Mouse (Mus musculus) midbrain, embryonic 10.5 days (tissue): Measurements from ENCODE around the gene Cryzl2. TPM values are rescaled to one million over a fixed set of nuclear protein-coding genes. Genes with fewer than 3 reads are reported as not detected.

ENCODE experiments used
- DNase-seq: peaks from one replicate; pipeline ENCODE4 v3.0.0-alpha.2; 2017; ENCODE audit warnings: low spot score
- H3K27ac ChIP-seq: fragments of 300-500 bp; sonication (generic); replicated peaks from 2 replicates; pipeline ENCODE4 v1.5.1; 2016; ENCODE audit warnings: mild to moderate bottlenecking
- H3K27me3 ChIP-seq: fragments of 300-500 bp; sonication (generic); 2 replicates; pipeline ENCODE4 v1.6.1; 2016; ENCODE audit warnings: low read depth, mild to moderate bottlenecking; ENCODE audit not compliant: poor library complexity, severe bottlenecking
- H3K36me3 ChIP-seq: fragments of 300-500 bp; sonication (generic); 2 replicates; pipeline ENCODE4 v1.6.1; 2016; ENCODE audit warnings: mild to moderate bottlenecking, moderate library complexity
- H3K4me1 ChIP-seq: fragments of 300-500 bp; sonication (generic); 2 replicates; pipeline ENCODE4 v1.6.1; 2016
- H3K4me3 ChIP-seq: fragments of 300-500 bp; sonication (generic); 2 replicates; pipeline ENCODE4 v1.5.1; 2016; ENCODE audit warnings: mild to moderate bottlenecking, moderate library complexity
- H3K9me3 ChIP-seq: fragments of 300-500 bp; sonication (generic); replicated peaks from 2 replicates; pipeline ENCODE4 v1.6.1; 2016; ENCODE audit warnings: mild to moderate bottlenecking
- WGBS: fragments of 180-500 bp; shearing (Covaris S2); methylation state at CpG from one replicate; pipeline ENCODE4 v1.1.7; 2016; 5-methylcytosine and 5-hydroxymethylcytosine counted together
- polyA plus RNA-seq: library from polyadenylated mRNA; unstranded; fragments of >200 nt; fragmentation: Nextera tagmentation; extraction: Ambion mirVana; gene quantifications from 2 replicates; pipeline ENCODE4 v1.2.1, GENCODE M21; 2016

Cryzl2 gene
- polyA plus RNA-seq, 1 experiment from 2014 or later, result 6.4 TPM

- H3K27me3 ChIP-seq, result no peaks in the 10 kb centered on the region
- H3K27ac ChIP-seq, result no peak overlapping the region; the same call in 1 of the 2 replicates
- H3K9me3 ChIP-seq, result no peaks in the 10 kb centered on the region
- no peaks in the 10 kb centered on the region for H3K36me3 ChIP-seq
- no peak for DNase-seq
- H3K4me3 ChIP-seq, result no peak overlapping the region
- no peaks in the 10 kb centered on the region for H3K4me1 ChIP-seq
- 91% methylated on average over 16 of the region's 16 CpGs for WGBS
These were observed 67.4 kb downstream of the Cryzl2 start for GRCm38 (mm10) chr1:157525692-157526354.

DNA sequence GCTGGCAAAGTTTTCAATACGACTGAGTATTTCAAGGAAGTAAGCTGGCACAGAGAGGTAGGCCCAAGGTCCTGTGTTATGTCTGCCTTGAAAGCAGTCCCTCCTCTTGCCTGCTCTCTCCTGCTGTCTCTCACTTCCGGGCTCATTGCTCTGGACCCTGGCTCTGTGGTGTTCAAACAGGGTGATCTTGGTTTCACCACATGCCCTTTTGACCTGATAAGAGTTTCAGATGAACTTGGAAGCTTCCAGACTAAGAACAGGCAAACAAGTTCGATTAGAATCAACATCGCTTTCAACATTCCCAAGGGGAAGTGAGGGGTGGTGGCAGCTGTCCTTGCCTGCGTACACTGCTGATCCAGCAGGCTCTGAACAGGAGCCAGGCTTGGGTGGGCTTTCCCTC lies 68.2 kb downstream of the Cryzl2 start:
- Histone ChIP-seq H3K27ac (no peak overlapping the region), H3K36me3 (no peaks in the 10 kb centered on the region), H3K4me3 (no peak overlapping the region), H3K9me3 (no peaks in the 10 kb centered on the region), H3K4me1 (no peaks in the 10 kb centered on the region), H3K27me3 (no peaks in the 10 kb centered on the region)
- no peak for DNase-seq
- WGBS, result 80% methylated on average over 5 of the region's 5 CpGs

DNA sequence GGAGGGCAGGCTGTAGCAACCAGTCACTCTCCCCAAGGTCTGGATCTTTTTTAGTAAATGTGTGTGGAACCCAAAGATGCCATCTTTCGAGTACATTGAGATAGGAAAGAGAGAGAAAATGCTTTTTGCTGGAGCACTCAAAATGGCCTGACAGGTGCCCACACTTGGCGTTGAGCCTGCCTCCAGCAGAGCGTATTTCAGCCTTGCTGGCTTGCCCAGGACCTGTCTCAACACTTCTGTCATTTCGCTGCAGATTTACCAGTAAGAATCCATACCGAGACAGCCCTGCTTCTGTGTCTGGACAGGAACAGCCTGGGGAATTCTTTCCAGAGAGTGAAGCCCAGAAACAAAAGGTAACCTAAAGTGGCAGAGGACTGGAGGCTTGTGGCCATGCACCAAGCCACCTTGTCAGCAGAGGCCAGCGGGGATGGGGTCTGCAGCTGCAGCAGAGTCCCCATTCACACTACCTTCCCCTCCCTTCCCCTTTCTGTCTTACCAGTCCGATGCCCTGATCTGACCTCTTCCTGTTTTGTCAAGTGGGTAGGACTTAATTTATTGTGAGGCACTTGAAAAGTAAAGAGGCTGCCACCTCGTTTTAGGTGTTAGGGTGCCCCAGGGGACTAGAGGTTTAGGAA lies 74.6 kb downstream of the Cryzl2 start:
- DNase-seq, result no peak
- no peak overlapping the region for H3K27ac ChIP-seq
- H3K36me3 ChIP-seq, result no peaks in the 10 kb centered on the region
- H3K9me3 ChIP-seq, result no peaks in the 10 kb centered on the region
- 60% methylated on average over 8 of the region's 8 CpGs for WGBS
- peaks cover under 1% of the 10 kb centered on the region; the same call in 1 of the 2 replicates for H3K27me3 ChIP-seq
- peaks cover 10% of the 10 kb centered on the region for H3K4me1 ChIP-seq
- no peak overlapping the region for H3K4me3 ChIP-seq

DNA sequence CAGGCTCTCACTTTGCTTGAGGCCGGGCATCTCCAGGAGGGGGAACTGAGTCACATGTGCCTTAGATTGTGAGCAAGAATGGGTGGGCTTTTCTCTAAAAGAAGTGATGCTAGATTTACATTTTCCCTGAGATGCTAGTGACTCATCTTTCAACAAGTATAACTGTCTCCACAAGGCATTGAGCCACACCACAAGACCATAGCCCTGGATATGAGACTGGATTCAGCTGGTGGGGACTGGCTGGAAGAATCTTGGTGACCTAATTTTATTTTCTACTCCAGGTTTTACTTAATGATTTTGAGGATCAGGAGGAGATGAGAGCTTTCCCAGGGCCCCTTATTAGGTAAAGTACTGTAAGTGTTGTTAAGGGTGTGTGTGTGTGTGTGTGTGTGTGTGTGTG lies 77.2 kb downstream of the Cryzl2 start:
- WGBS, result 86% methylated on average over 1 of the region's 1 CpGs
- H3K36me3 ChIP-seq, result no peaks in the 10 kb centered on the region

DNA sequence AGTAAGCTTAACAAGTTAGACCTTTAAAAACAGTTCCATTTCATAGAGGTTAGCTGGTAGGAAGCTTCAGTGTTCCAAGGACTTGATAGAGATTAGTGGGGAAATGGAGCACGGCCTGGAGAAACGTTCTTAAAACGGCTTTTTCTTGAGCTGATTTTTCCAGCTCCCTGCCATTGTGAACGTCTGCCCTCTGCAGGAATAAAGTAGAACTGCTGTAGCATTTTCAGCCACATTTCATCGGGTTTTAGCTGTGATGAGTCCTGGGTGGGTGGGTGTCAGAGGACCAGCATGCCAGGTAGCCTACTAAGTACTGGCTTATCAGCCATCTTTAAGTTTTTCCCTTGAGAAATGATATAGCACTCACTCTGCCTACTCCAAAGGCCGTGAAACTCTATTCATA lies 78.1 kb downstream of the Cryzl2 start:
- WGBS, result 15% methylated on average over 6 of the region's 6 CpGs
- peaks cover 3% of the 10 kb centered on the region; the same call in 1 of the 2 replicates for H3K27me3 ChIP-seq
- H3K27ac ChIP-seq, result 0 out of 2 replicates have a peak overlapping the region, but pooled peaks have one; percentile 42
- peaks cover 10% of the 10 kb centered on the region for H3K4me1 ChIP-seq
- no peaks in the 10 kb centered on the region for H3K36me3 ChIP-seq
- H3K4me3 ChIP-seq, result no peak overlapping the region
- peak; percentile 60 for DNase-seq
- no peaks in the 10 kb centered on the region for H3K9me3 ChIP-seq

More for the DNA sequence above, 77.2 kb downstream of the Cryzl2 start:
- H3K4me3 ChIP-seq, result no peak overlapping the region
- H3K27me3 ChIP-seq, result peaks cover 3% of the 10 kb centered on the region; the same call in 1 of the 2 replicates
- peaks cover 10% of the 10 kb centered on the region for H3K4me1 ChIP-seq
- H3K9me3 ChIP-seq, result no peaks in the 10 kb centered on the region
- DNase-seq, result no peak
- no peak overlapping the region for H3K27ac ChIP-seq

DNA sequence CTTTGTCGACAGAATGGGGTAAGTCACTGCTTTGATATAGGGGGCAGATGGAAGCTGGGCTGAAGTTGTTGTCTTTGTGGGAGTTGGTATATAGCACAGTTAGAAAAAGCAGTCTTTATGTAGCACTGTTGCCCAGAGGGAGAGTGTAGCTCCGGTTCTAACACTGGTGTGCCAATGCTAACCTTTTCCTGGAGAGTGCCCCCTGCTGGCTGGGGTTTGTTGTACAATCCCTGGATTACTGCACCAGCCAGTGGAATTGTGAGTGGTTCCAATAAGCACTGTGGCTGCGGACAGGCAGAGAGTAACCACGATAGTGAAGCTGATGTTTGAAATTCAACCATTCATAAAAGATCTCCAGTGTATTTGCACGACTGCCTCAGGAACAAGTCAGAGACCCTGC lies 79.3 kb downstream of the Cryzl2 start:
- 86% methylated on average over 5 of the region's 5 CpGs for WGBS
- Histone ChIP-seq H3K4me1 (peaks cover 8% of the 10 kb centered on the region), H3K9me3 (no peaks in the 10 kb centered on the region), H3K27me3 (peaks cover 3% of the 10 kb centered on the region; the same call in 1 of the 2 replicates), H3K36me3 (no peaks in the 10 kb centered on the region), H3K27ac (no peak overlapping the region), H3K4me3 (no peak overlapping the region)
- no peak for DNase-seq

Other genes with a start within 250 kb of the Cryzl2 start
- 8.8 and 16.5 TPM in 2 replicates for gene Rasal2, start 46.0 kb upstream of the Cryzl2 start, polyA plus RNA-seq
- 0.49 and 0.63 TPM in 2 replicates for gene Sec16b, start 48.2 kb downstream of the Cryzl2 start, polyA plus RNA-seq